Mouse (Mus musculus): ENCODE data around the gene Tas2r119. TPM values are rescaled to one million over a fixed set of nuclear protein-coding genes. Genes with fewer than 3 reads are reported as not detected.
"Not testable (repeated sequence)": the region's sequence is repeated elsewhere in the genome, so short reads cannot be mapped to it uniquely, and the experiment has no call there.

Tas2r119 gene
- polyA plus RNA-seq, 1 experiment: not detected

GRCm38 (mm10) chr15:32189879-32190278, 12.8 kb downstream of the Tas2r119 start:
- 14% methylated on average over 3 of the region's 3 CpGs for WGBS
- Histone ChIP-seq H3K4me3 (ENCODE audit: low read depth, low read length) (no peak overlapping the region), H3K4me1 (ENCODE audit: control insufficient read depth, insufficient read depth, insufficient read length, low read length) (peaks cover 15% of the 10 kb centered on the region; the same call in 1 of the 2 replicates), H3K36me3 (ENCODE audit: control insufficient read depth, insufficient read depth, low read length) (no peaks in the 10 kb centered on the region), H3K27me3 (ENCODE audit: control insufficient read depth, insufficient read depth, low read length) (no peaks in the 10 kb centered on the region), H3K27ac (ENCODE audit: insufficient read depth, low read depth, low read length) (peak overlapping the region; percentile 61)
- no peak for TF ChIP-seq POLR2A (IDR thresholded peaks at IDR 0.05; ENCODE audit: low read depth, low read length)
- no peak for TF ChIP-seq CTCF (IDR thresholded peaks at IDR 0.05; ENCODE audit: extremely low read depth, insufficient read length, insufficient replicate concordance, low read depth, low read length)

DNA sequence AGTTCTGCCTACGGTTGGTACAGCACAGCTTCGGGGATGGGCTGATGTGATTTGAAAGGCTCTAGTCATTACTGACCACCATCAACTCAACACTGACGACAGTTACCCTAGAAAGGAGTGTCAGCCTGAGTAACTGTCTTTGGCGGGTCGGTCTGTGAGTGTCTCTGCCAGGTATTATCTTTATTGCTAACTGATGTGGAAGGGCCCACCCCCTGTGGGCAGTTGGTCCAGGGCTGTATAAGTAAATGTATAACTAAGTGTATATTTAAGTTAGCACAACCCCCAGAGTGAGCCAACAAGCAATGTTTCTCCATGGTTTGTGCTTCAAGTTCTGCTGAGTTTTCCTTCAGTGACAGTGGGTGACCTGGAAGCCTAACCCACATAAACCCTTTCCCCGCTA, 13.3 kb downstream of the Tas2r119 start:
- Histone ChIP-seq H3K4me1 (ENCODE audit: control insufficient read depth, insufficient read depth, insufficient read length, low read length) (peaks cover 15% of the 10 kb centered on the region; the same call in 1 of the 2 replicates), H3K27ac (ENCODE audit: insufficient read depth, low read depth, low read length) (peak overlapping the region; percentile 61), H3K36me3 (ENCODE audit: control insufficient read depth, insufficient read depth, low read length) (no peaks in the 10 kb centered on the region), H3K27me3 (ENCODE audit: control insufficient read depth, insufficient read depth, low read length) (no peaks in the 10 kb centered on the region), H3K4me3 (ENCODE audit: low read depth, low read length) (no peak overlapping the region)
- no peak for TF ChIP-seq POLR2A (IDR thresholded peaks at IDR 0.05; ENCODE audit: low read depth, low read length)
- no peak for TF ChIP-seq CTCF (IDR thresholded peaks at IDR 0.05; ENCODE audit: extremely low read depth, insufficient read length, insufficient replicate concordance, low read depth, low read length)
- 29% methylated on average over 6 of the region's 6 CpGs for WGBS

DNA sequence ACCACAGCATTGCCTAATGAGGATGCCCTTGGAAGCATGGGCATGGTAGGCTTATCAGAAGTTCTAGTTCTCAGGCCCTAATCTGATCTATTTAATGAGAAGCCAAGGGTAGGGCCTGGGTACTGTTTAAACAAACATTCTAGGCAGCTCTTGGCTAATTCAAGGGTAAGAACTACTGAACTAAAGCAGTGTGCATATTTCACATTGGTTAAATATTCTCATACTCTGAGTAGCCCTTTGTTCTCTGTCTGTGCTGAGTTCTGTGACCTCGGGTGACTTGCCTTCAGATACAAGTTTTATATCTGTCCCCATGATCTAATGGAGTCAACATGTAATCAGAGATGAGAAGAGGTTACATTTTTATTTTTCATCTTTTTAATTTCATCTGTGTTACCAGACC, 15.9 kb downstream of the Tas2r119 start:
- Histone ChIP-seq H3K4me3 (ENCODE audit: low read depth, low read length) (no peak overlapping the region), H3K36me3 (ENCODE audit: control insufficient read depth, insufficient read depth, low read length) (no peaks in the 10 kb centered on the region), H3K4me1 (ENCODE audit: control insufficient read depth, insufficient read depth, insufficient read length, low read length) (peaks cover 15% of the 10 kb centered on the region; the same call in 1 of the 2 replicates), H3K27ac (ENCODE audit: insufficient read depth, low read depth, low read length) (peak overlapping the region; percentile 45; the same call in 1 of the 2 replicates), H3K27me3 (ENCODE audit: control insufficient read depth, insufficient read depth, low read length) (no peaks in the 10 kb centered on the region)
- TF ChIP-seq POLR2A (IDR thresholded peaks at IDR 0.05; ENCODE audit: low read depth, low read length): no peak
- TF ChIP-seq CTCF (IDR thresholded peaks at IDR 0.05; ENCODE audit: extremely low read depth, insufficient read length, insufficient replicate concordance, low read depth, low read length): no peak
- 21% methylated on average over 1 of the region's 1 CpGs for WGBS

- Histone ChIP-seq H3K4me1 (ENCODE audit: control insufficient read depth, insufficient read depth, insufficient read length, low read length) (peaks cover 3% of the 10 kb centered on the region; the same call in 1 of the 2 replicates), H3K27me3 (ENCODE audit: control insufficient read depth, insufficient read depth, low read length) (no peaks in the 10 kb centered on the region), H3K36me3 (ENCODE audit: control insufficient read depth, insufficient read depth, low read length) (no peaks in the 10 kb centered on the region), H3K4me3 (ENCODE audit: low read depth, low read length) (no peak overlapping the region), H3K27ac (ENCODE audit: insufficient read depth, low read depth, low read length) (no peak overlapping the region)
- TF ChIP-seq POLR2A (IDR thresholded peaks at IDR 0.05; ENCODE audit: low read depth, low read length) (no peak), CTCF (IDR thresholded peaks at IDR 0.05; ENCODE audit: extremely low read depth, insufficient read length, insufficient replicate concordance, low read depth, low read length) (no peak)
- 93% methylated on average over 9 of the region's 9 CpGs for WGBS
These were observed 21.0 kb downstream of the Tas2r119 start for GRCm38 (mm10) chr15:32198076-32198475.

GRCm38 (mm10) chr15:32198561-32198960, 21.5 kb downstream of the Tas2r119 start:
- no peaks in the 10 kb centered on the region for H3K36me3 ChIP-seq (ENCODE audit: control insufficient read depth, insufficient read depth, low read length)
- TF ChIP-seq CTCF (IDR thresholded peaks at IDR 0.05; ENCODE audit: extremely low read depth, insufficient read length, insufficient replicate concordance, low read depth, low read length): no peak
- no peak for TF ChIP-seq POLR2A (IDR thresholded peaks at IDR 0.05; ENCODE audit: low read depth, low read length)
- 93% methylated on average over 5 of the region's 5 CpGs for WGBS

DNA sequence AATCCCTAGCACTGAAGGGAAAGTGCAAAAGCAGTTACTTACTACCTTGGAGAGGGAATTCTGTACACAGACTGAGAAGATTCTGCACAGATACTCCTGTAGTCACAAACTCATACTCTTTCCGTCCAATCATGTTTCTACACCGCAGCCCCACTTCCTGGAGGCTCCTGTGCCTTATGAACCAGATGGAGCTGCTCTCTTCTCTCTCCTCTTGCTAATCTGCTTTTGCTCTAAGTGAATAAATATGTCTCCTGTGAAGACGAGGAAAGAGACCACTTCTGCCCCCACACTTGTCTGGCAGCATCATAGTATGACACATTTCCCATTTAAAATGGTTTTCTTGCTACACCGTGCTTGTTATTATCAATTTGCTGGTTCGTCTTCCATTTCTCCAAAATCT, 26.2 kb downstream of the Tas2r119 start:
- no peak overlapping the region for H3K4me3 ChIP-seq (ENCODE audit: low read depth, low read length)
- no peaks in the 10 kb centered on the region for H3K27me3 ChIP-seq (ENCODE audit: control insufficient read depth, insufficient read depth, low read length)
- no peak for TF ChIP-seq CTCF (IDR thresholded peaks at IDR 0.05; ENCODE audit: extremely low read depth, insufficient read length, insufficient replicate concordance, low read depth, low read length)
- TF ChIP-seq POLR2A (IDR thresholded peaks at IDR 0.05; ENCODE audit: low read depth, low read length): no peak
- 93% methylated on average over 5 of the region's 5 CpGs for WGBS
- H3K36me3 ChIP-seq (ENCODE audit: control insufficient read depth, insufficient read depth, low read length): no peaks in the 10 kb centered on the region
- H3K4me1 ChIP-seq (ENCODE audit: control insufficient read depth, insufficient read depth, insufficient read length, low read length): peaks cover 3% of the 10 kb centered on the region; the same call in 1 of the 2 replicates
- H3K27ac ChIP-seq (ENCODE audit: insufficient read depth, low read depth, low read length): no peak overlapping the region

More at GRCm38 (mm10) chr15:32198561-32198960, 21.5 kb downstream of the Tas2r119 start:
- H3K27ac ChIP-seq (ENCODE audit: insufficient read depth, low read depth, low read length): no peak overlapping the region
- H3K27me3 ChIP-seq (ENCODE audit: control insufficient read depth, insufficient read depth, low read length): no peaks in the 10 kb centered on the region
- peaks cover 3% of the 10 kb centered on the region; the same call in 1 of the 2 replicates for H3K4me1 ChIP-seq (ENCODE audit: control insufficient read depth, insufficient read depth, insufficient read length, low read length)
- no peak overlapping the region for H3K4me3 ChIP-seq (ENCODE audit: low read depth, low read length)

DNA sequence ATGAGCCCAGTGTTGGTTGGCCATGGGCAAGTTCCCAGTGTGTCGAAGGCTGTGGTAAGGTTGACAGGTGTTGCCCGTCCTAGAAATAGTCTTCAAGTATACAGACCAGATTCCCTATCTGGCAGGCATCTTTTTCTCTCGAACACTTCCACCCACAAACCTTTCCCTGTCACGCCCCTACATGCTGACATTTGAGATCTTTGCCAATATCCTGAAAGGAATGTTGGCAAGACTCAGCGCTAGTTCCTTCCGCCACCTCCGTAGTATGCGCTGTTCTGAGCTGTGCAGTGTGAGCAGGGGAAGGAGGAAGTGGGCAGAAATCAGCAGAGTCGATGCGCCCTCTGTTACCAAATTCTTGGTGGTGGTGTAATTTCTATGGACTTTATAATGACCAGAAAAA, 27.8 kb downstream of the Tas2r119 start:
- H3K4me1 ChIP-seq (ENCODE audit: control insufficient read depth, insufficient read depth, insufficient read length, low read length): peaks cover 3% of the 10 kb centered on the region; the same call in 1 of the 2 replicates
- no peak overlapping the region for H3K4me3 ChIP-seq (ENCODE audit: low read depth, low read length)
- no peak overlapping the region for H3K27ac ChIP-seq (ENCODE audit: insufficient read depth, low read depth, low read length)
- no peaks in the 10 kb centered on the region for H3K36me3 ChIP-seq (ENCODE audit: control insufficient read depth, insufficient read depth, low read length)
- no peak for TF ChIP-seq POLR2A (IDR thresholded peaks at IDR 0.05; ENCODE audit: low read depth, low read length)
- no peak for TF ChIP-seq CTCF (IDR thresholded peaks at IDR 0.05; ENCODE audit: extremely low read depth, insufficient read length, insufficient replicate concordance, low read depth, low read length)
- 89% methylated on average over 10 of the region's 10 CpGs for WGBS
- no peaks in the 10 kb centered on the region for H3K27me3 ChIP-seq (ENCODE audit: control insufficient read depth, insufficient read depth, low read length)

GRCm38 (mm10) chr15:32214687-32215086, 37.6 kb downstream of the Tas2r119 start:
- H3K4me3 ChIP-seq (ENCODE audit: low read depth, low read length); H3K27ac ChIP-seq (ENCODE audit: insufficient read depth, low read depth, low read length); H3K36me3 ChIP-seq (ENCODE audit: control insufficient read depth, insufficient read depth, low read length); H3K4me1 ChIP-seq (ENCODE audit: control insufficient read depth, insufficient read depth, insufficient read length, low read length); H3K27me3 ChIP-seq (ENCODE audit: control insufficient read depth, insufficient read depth, low read length): not testable (repeated sequence)
- 92% methylated on average over 10 of the region's 10 CpGs for WGBS
